Comparison of ENCODE assay signal across 16 mouse cellular contexts in genomic region chr12:102342147-102342546, GRCm38 (mm10).
"Had no signal": no experiment of that assay in that cellular context is flagged by ENCODE, and none has a peak within 500 bp of the region (broad histone marks: within the 10 kb centered on the region; RNA-seq: fewer than 3 reads in every experiment).

No protein-coding gene starts in this region.

- DNase-seq: liver, embryonic 13.5 days; liver, postnatal 0 days; lung, adult 2 months; lung, postnatal 10 days; right cerebral cortex, postnatal 14 days; thymus, adult 2 months; thymus, postnatal 25 days; thymus, postnatal 4 days had no signal

- H3K36me3 ChIP-seq: liver, embryonic 15.5 days; lung, embryonic 15.5 days; midbrain, embryonic 13.5 days; midbrain, embryonic 15.5 days; neural tube, embryonic 12.5 days; stomach, embryonic 15.5 days had no signal

- H3K4me1 ChIP-seq: liver, embryonic 15.5 days; midbrain, embryonic 13.5 days; neural tube, embryonic 12.5 days had no signal

- H3K9me3 ChIP-seq: liver, embryonic 13.5 days; liver, embryonic 15.5 days; lung, embryonic 15.5 days; midbrain, embryonic 13.5 days; midbrain, embryonic 15.5 days; neural tube, embryonic 12.5 days; stomach, embryonic 15.5 days had no signal

- H3K27me3 ChIP-seq: liver, embryonic 13.5 days; liver, embryonic 15.5 days; lung, embryonic 15.5 days; midbrain, embryonic 13.5 days; midbrain, embryonic 15.5 days; neural tube, embryonic 12.5 days; stomach, embryonic 15.5 days had no signal

- H3K4me3 ChIP-seq: liver, embryonic 13.5 days; liver, embryonic 15.5 days; lung, embryonic 15.5 days; midbrain, embryonic 13.5 days; midbrain, embryonic 15.5 days; neural tube, embryonic 12.5 days; stomach, embryonic 15.5 days had no signal

- H3K27ac ChIP-seq: liver, embryonic 13.5 days; liver, embryonic 15.5 days; lung, embryonic 15.5 days; macrophage; midbrain, embryonic 13.5 days; midbrain, embryonic 15.5 days; neural tube, embryonic 12.5 days; stomach, embryonic 15.5 days; stomach, postnatal 0 days had no signal
